Mouse (Mus musculus): ENCODE measurements around the gene Stra6. TPM values are rescaled to one million over a fixed set of nuclear protein-coding genes. Genes with fewer than 3 reads are reported as not detected.

Gene Stra6
- polyA plus RNA-seq, 1 experiment: 0.42 TPM

- H3K4me3 ChIP-seq (ENCODE audit: insufficient read depth, low read length): no peak overlapping the region
- TF ChIP-seq POLR2A (IDR thresholded peaks at IDR 0.05; ENCODE audit: low read depth, low read length): no peak
- TF ChIP-seq CTCF (IDR thresholded peaks at IDR 0.05; ENCODE audit: borderline replicate concordance, insufficient read depth, low read length): no peak
- no peaks in the 10 kb centered on the region for H3K4me1 ChIP-seq (ENCODE audit: control insufficient read depth, insufficient read depth, low read length)
- no peak overlapping the region for H3K27ac ChIP-seq (ENCODE audit: insufficient read depth, low read length)
Measured at GRCm38 (mm10) chr9:58091623-58092425, 28.2 kb downstream of the Stra6 start.

DNA sequence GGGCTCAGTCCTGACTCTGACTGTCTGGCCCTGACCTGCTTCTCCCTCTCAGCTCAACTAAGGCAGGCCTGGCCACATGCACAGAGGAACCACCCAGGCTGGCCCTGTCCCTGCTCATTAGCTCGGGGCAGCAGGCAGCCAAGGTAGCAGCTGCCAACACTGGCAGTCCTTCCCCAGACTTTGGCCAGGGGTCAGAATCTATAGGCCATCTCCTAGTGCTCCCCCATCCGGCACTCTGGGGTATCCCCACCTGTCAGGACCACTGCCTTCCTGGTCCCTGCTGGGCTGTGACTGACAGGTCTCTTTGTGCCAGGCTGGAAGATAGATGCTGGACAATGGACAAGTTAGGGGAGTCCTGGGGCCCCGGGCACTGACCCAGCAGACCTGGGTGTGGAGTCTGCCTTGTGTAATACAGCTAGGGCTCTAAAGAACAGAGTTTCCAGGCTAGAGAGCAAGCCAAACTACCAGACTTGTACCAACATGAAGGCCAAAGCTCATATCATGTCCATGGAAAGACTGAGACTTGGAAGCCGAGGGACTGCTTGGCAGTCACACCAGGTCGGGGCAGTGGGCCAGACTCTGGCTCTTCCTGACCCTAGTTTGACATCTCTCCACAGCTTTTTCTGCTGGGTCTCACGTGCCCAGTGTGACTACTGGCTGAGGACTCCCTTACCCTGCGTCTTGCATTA lies 29.1 kb downstream of the Stra6 start:
- Histone ChIP-seq H3K4me3 (ENCODE audit: insufficient read depth, low read length) (no peak overlapping the region), H3K4me1 (ENCODE audit: control insufficient read depth, insufficient read depth, low read length) (no peaks in the 10 kb centered on the region), H3K27ac (ENCODE audit: insufficient read depth, low read length) (no peak overlapping the region)
- TF ChIP-seq POLR2A (IDR thresholded peaks at IDR 0.05; ENCODE audit: low read depth, low read length) (no peak), CTCF (IDR thresholded peaks at IDR 0.05; ENCODE audit: borderline replicate concordance, insufficient read depth, low read length) (no peak)

DNA sequence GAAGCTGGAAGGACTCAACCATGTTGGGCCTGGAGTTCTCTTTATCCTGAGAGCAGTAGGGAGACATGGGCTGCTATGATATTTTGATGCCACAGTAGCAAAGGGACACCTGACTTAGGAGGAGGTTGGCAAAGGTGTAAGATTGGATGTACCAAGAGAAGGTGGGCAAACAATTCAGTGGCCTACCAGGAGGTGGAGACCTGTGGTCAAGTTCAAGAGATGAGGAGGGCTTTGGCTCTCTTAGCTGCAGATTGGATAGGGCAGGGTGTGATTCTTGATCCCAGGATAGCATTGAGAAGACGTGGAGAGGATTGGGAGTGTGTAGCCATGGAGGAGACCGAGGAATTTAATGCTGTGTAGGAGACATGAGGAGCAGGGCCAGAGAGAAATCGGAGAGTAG lies 30.2 kb downstream of the Stra6 start:
- Histone ChIP-seq H3K4me1 (ENCODE audit: control insufficient read depth, insufficient read depth, low read length) (no peaks in the 10 kb centered on the region), H3K27ac (ENCODE audit: insufficient read depth, low read length) (no peak overlapping the region), H3K4me3 (ENCODE audit: insufficient read depth, low read length) (no peak overlapping the region)
- TF ChIP-seq CTCF (IDR thresholded peaks at IDR 0.05; ENCODE audit: borderline replicate concordance, insufficient read depth, low read length): no peak

DNA sequence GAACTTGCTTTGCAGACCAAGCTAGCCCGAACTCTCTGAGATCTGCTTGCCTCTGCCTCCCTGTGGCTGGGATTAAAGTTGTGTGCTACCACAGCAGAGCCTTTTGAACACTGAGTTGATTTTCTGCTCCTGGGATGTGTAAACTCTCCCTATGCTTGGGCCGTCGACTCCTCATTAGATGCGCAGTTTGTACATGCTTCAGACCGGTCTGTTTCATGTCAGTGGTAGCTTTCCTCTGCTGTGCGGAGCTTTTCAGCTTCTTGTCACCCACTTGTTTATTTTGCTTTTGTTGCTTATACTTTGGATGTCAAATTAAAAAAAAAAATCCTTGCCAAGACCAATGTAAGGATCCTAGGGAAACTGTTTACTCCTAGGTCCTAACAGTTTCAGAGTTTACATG lies 32.4 kb downstream of the Stra6 start:
- Histone ChIP-seq H3K27ac (ENCODE audit: insufficient read depth, low read length) (no peak overlapping the region), H3K4me1 (ENCODE audit: control insufficient read depth, insufficient read depth, low read length) (peaks cover 4% of the 10 kb centered on the region; the same call in 1 of the 2 replicates), H3K4me3 (ENCODE audit: insufficient read depth, low read length) (no peak overlapping the region)
- TF ChIP-seq CTCF (IDR thresholded peaks at IDR 0.05; ENCODE audit: borderline replicate concordance, insufficient read depth, low read length) (no peak), POLR2A (IDR thresholded peaks at IDR 0.05; ENCODE audit: low read depth, low read length) (no peak)

- TF ChIP-seq POLR2A (IDR thresholded peaks at IDR 0.05; ENCODE audit: low read depth, low read length) (no peak), CTCF (IDR thresholded peaks at IDR 0.05; ENCODE audit: borderline replicate concordance, insufficient read depth, low read length) (no peak)
- Histone ChIP-seq H3K4me1 (ENCODE audit: control insufficient read depth, insufficient read depth, low read length) (peaks cover 4% of the 10 kb centered on the region; the same call in 1 of the 2 replicates), H3K27ac (ENCODE audit: insufficient read depth, low read length) (no peak overlapping the region), H3K4me3 (ENCODE audit: insufficient read depth, low read length) (no peak overlapping the region)
Measured at GRCm38 (mm10) chr9:58096629-58097301, 33.2 kb downstream of the Stra6 start.

GRCm38 (mm10) chr9:58099836-58100565 lies 36.4 kb downstream of the Stra6 start:
- H3K4me3 ChIP-seq (ENCODE audit: insufficient read depth, low read length): no peak overlapping the region
- no peak overlapping the region for H3K27ac ChIP-seq (ENCODE audit: insufficient read depth, low read length)
- no peak for TF ChIP-seq POLR2A (IDR thresholded peaks at IDR 0.05; ENCODE audit: low read depth, low read length)
- TF ChIP-seq CTCF (IDR thresholded peaks at IDR 0.05; ENCODE audit: borderline replicate concordance, insufficient read depth, low read length): no peak
- H3K4me1 ChIP-seq (ENCODE audit: control insufficient read depth, insufficient read depth, low read length): peaks cover 4% of the 10 kb centered on the region; the same call in 1 of the 2 replicates

DNA sequence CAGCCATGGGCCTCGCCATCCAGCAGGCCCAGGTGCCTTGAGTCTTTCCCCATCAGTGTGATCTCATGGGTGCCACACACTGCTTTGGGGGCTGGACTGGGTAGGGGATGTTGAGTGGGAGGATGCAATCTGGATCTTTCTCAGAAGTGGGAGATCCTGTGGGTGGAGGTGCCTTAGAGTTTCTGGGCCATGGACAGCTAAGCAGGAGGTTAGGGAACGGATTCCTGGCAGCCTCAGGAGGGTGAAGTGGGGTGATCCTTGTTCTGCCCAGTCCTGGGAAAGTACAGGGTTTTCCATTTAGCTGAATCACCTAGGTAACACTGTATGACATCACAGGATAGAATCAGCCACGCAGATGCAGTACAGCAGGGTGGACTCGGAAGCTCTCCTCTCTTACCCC lies 38.4 kb downstream of the Stra6 start:
- Histone ChIP-seq H3K4me1 (ENCODE audit: control insufficient read depth, insufficient read depth, low read length) (peaks cover 4% of the 10 kb centered on the region; the same call in 1 of the 2 replicates), H3K4me3 (ENCODE audit: insufficient read depth, low read length) (no peak overlapping the region), H3K27ac (ENCODE audit: insufficient read depth, low read length) (no peak overlapping the region)
- no peak for TF ChIP-seq CTCF (IDR thresholded peaks at IDR 0.05; ENCODE audit: borderline replicate concordance, insufficient read depth, low read length)
- no peak for TF ChIP-seq POLR2A (IDR thresholded peaks at IDR 0.05; ENCODE audit: low read depth, low read length)

GRCm38 (mm10) chr9:58103647-58104046 lies 40.1 kb downstream of the Stra6 start:
- no peak overlapping the region for H3K4me3 ChIP-seq (ENCODE audit: insufficient read depth, low read length)
- H3K27ac ChIP-seq (ENCODE audit: insufficient read depth, low read length): no peak overlapping the region
- TF ChIP-seq CTCF (IDR thresholded peaks at IDR 0.05; ENCODE audit: borderline replicate concordance, insufficient read depth, low read length): no peak
- peaks cover 4% of the 10 kb centered on the region; the same call in 1 of the 2 replicates for H3K4me1 ChIP-seq (ENCODE audit: control insufficient read depth, insufficient read depth, low read length)

DNA sequence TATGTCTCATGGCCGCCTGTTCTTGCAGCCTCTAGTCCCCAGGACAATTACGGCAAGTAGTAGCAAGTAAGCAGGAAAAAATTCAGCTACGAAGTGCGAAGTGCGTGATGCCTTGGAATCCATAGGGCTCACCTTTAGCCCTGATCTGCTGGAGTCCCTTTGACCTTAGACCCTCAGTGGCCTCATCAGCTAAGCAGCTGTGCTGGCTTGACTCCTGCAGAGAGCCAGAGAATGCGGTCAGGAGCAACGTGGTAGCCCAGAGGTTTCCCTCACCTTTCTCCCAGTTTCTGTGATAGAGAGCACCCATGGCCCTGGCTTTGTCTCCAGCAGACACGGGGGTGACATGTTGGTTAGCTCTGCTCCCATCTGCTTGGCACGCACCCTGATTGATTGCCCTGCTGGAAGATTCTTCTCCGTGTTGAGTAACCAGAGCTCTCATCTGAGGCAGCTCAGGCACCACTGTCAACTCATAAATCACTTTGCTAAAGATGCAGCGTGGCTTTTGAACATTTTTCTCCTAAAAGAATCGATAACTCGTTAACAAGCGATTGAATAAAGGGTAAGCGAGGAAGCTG lies 42.1 kb downstream of the Stra6 start:
- TF ChIP-seq POLR2A (IDR thresholded peaks at IDR 0.05; ENCODE audit: low read depth, low read length) (no peak), CTCF (IDR thresholded peaks at IDR 0.05; ENCODE audit: borderline replicate concordance, insufficient read depth, low read length) (no peak)
- H3K27ac ChIP-seq (ENCODE audit: insufficient read depth, low read length): no peak overlapping the region
- H3K4me1 ChIP-seq (ENCODE audit: control insufficient read depth, insufficient read depth, low read length): no peaks in the 10 kb centered on the region
- no peak overlapping the region for H3K4me3 ChIP-seq (ENCODE audit: insufficient read depth, low read length)
